22 mouse cellular contexts compared by ENCODE assay signal in genomic region chr2:32059613-32060012, GRCm38 (mm10). TPM values are rescaled to one million over a fixed set of nuclear protein-coding genes. Genes with fewer than 3 reads are reported as not detected.
"Had no signal": no experiment of that assay in that cellular context is flagged by ENCODE, and none has a peak within 500 bp of the region (broad histone marks: within the 10 kb centered on the region; RNA-seq: fewer than 3 reads in every experiment).

No protein-coding gene starts in this region.

- ATAC-seq: midbrain, embryonic 13.5 days; midbrain, embryonic 16.5 days had no signal

- H3K4me3 ChIP-seq: kidney, embryonic 15.5 days; left cerebral cortex, adult 2 months; liver, embryonic 15.5 days; lung, embryonic 15.5 days; megakaryocyte, embryonic 14.5 days; midbrain, embryonic 10.5 days; midbrain, embryonic 13.5 days; myocyte; neural tube, embryonic 13.5 days had no signal

- H3K27ac ChIP-seq: kidney, embryonic 15.5 days; left cerebral cortex, adult 2 months; liver, embryonic 15.5 days; lung, embryonic 15.5 days; midbrain, embryonic 10.5 days; midbrain, embryonic 13.5 days; neural tube, embryonic 13.5 days; stomach, postnatal 0 days had no signal

- H3K4me2 ChIP-seq: kidney, embryonic 15.5 days; liver, embryonic 11.5 days; liver, embryonic 15.5 days; lung, embryonic 15.5 days; midbrain, embryonic 13.5 days; neural tube, embryonic 13.5 days had no signal

- H3K27me3 ChIP-seq: kidney, embryonic 15.5 days; liver, embryonic 15.5 days; lung, embryonic 15.5 days; megakaryocyte, embryonic 14.5 days; neural tube, embryonic 13.5 days had no signal

- H3K9ac ChIP-seq: kidney, embryonic 15.5 days; liver, embryonic 15.5 days; lung, embryonic 15.5 days; midbrain, embryonic 13.5 days; neural tube, embryonic 13.5 days had no signal

- H3K9me3 ChIP-seq: kidney, embryonic 15.5 days; liver, embryonic 15.5 days; lung, embryonic 15.5 days; megakaryocyte, embryonic 14.5 days; midbrain, embryonic 10.5 days; midbrain, embryonic 13.5 days; neural tube, embryonic 13.5 days had no signal

- H3K4me1 ChIP-seq: lung, embryonic 15.5 days had no signal

- DNase-seq: kidney, postnatal 10 days; kidney, postnatal 36 days; layer of hippocampus, postnatal 36 days; lung, adult 18-20 months; lung, postnatal 10 days; lung, postnatal 36 days; retina, postnatal 1 day; right cerebral cortex, postnatal 25 days had no signal

- H3K36me3 ChIP-seq: kidney, embryonic 15.5 days; lung, embryonic 15.5 days; midbrain, embryonic 10.5 days; midbrain, embryonic 13.5 days; neural tube, embryonic 13.5 days had no signal

RNA-seq across cellular contexts. Expression of gene Plpp7, which starts 35.7 kb away (rescaled TPM):
- total RNA-seq: monocyte, adult 5-6 weeks; neutrophil, adult 5-6 weeks had no signal
